Mouse (Mus musculus) kidney, embryonic 14.5 days (tissue): ENCODE measurements around the gene 1700028J19Rik. TPM values are rescaled to one million over a fixed set of nuclear protein-coding genes. Genes with fewer than 3 reads are reported as not detected.
"Not testable (repeated sequence)": the region's sequence is repeated elsewhere in the genome, so short reads cannot be mapped to it uniquely, and the experiment has no call there.

Source experiments
- ATAC-seq: fragments of 200-750 bp; cut with Nextera tagmentation; 2 replicates; pipeline ENCODE4 v1.8.0; 2017; ENCODE audit warnings: moderate number of reproducible peaks, mild to moderate bottlenecking, moderate TSS enrichment, moderate library complexity; ENCODE audit not compliant: low FRiP score, low TSS enrichment
- H3K27ac ChIP-seq: fragments of 300-500 bp; sonication (generic); 2 replicates; pipeline ENCODE4 v1.5.1; 2014; ENCODE audit warnings: low read depth, mild to moderate bottlenecking, low read length, moderate library complexity, mixed read lengths
- H3K27me3 ChIP-seq: fragments of 300-500 bp; sonication (generic); 2 replicates; pipeline ENCODE4 v1.6.1; 2014; ENCODE audit warnings: mild to moderate bottlenecking, low read length; ENCODE audit not compliant: control insufficient read depth, insufficient read depth
- H3K36me3 ChIP-seq: fragments of 300-500 bp; sonication (generic); 2 replicates; pipeline ENCODE4 v1.6.1; 2014; ENCODE audit warnings: low read length, mixed read lengths; ENCODE audit not compliant: control insufficient read depth, insufficient read depth
- H3K4me1 ChIP-seq: fragments of 300-500 bp; sonication (generic); 2 replicates; pipeline ENCODE4 v1.6.1; 2014; ENCODE audit warnings: low read length, mixed read lengths; ENCODE audit not compliant: control insufficient read depth, insufficient read depth
- H3K4me2 ChIP-seq: fragments of 300-500 bp; sonication (generic); replicated peaks from 2 replicates; pipeline ENCODE4 v1.6.1; 2014; ENCODE audit warnings: low read depth, mild to moderate bottlenecking, low read length
- H3K4me3 ChIP-seq: fragments of 300-500 bp; sonication (generic); 2 replicates; pipeline ENCODE4 v1.5.1; 2014; ENCODE audit warnings: mild to moderate bottlenecking, low read length
- H3K9ac ChIP-seq: fragments of 300-500 bp; sonication (generic); 2 replicates; pipeline ENCODE4 v1.6.1; 2014; ENCODE audit warnings: low read depth, mild to moderate bottlenecking, low read length, moderate library complexity
- H3K9me3 ChIP-seq: fragments of 300-500 bp; sonication (generic); 2 replicates; pipeline ENCODE4 v1.6.1; 2016; ENCODE audit warnings: low read length; ENCODE audit not compliant: control insufficient read depth
- WGBS: fragments of 180-500 bp; shearing (Covaris S2); extraction: QIAGEN DNeasy Blood & Tissue Kit; methylation state at CpG from one replicate; pipeline ENCODE4 v1.1.7; 2014; 5-methylcytosine and 5-hydroxymethylcytosine counted together
- polyA plus RNA-seq: library from polyadenylated mRNA; unstranded; fragments of >200 nt; fragmentation: Nextera tagmentation; extraction: Ambion mirVana; gene quantifications from 2 replicates; pipeline ENCODE4 v1.2.1, GENCODE M21; 2014

Gene 1700028J19Rik
- polyA plus RNA-seq, 1 experiment from 2014 or later: 1.6 TPM

- Histone ChIP-seq H3K9ac (no peak overlapping the region), H3K4me1 (0 out of 2 replicates have a peak, but pooled peaks cover 4% of the 10 kb centered on the region), H3K27ac (no peak overlapping the region), H3K4me3 (no peak overlapping the region), H3K4me2 (no peak overlapping the region), H3K36me3 (no peaks in the 10 kb centered on the region), H3K27me3 (no peaks in the 10 kb centered on the region; the same call in 1 of the 2 replicates), H3K9me3 (no peaks in the 10 kb centered on the region)
- no peak for ATAC-seq
- 82% methylated on average over 6 of the region's 6 CpGs for WGBS
Observed at GRCm38 (mm10) chr7:44260410-44260809, 13.9 kb upstream of the 1700028J19Rik start.

DNA sequence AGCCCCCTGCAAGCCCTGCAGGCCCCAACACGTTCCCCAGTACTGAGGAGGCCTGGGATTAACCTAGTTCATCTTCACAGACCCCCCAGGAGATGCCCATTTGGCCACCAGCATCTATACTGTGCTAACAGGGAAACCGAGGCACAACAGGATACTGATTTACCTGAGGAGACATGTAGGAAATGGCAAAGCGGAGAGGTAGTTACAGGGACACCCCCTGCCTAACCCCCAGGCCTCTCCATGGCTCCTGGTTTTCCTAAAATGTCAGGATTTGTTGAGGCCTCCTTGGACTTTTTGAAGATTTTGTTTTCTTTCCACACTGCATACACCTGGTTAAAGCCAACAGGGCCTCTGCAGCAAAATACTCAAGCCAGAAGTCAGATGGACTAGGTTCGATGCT lies 10.8 kb upstream of the 1700028J19Rik start, which contains the start of gene Acp4:
TSS of gene Acp4 (minus strand) at position 101 of the 400 bp plus-strand sequence.
- Histone ChIP-seq H3K4me3 (no peak within 1 kb of the TSS), H3K27me3 (no peaks in the 10 kb centered on the region; the same call in 1 of the 2 replicates)
- WGBS: 81% methylated on average over 4 of the region's 4 CpGs

GRCm38 (mm10) chr7:44254930-44255329 lies 8.4 kb upstream of the 1700028J19Rik start:
- H3K36me3 ChIP-seq: peaks cover 35% of the 10 kb centered on the region
- 85% methylated on average over 6 of the region's 6 CpGs for WGBS
- ATAC-seq: no peak
- H3K4me3 ChIP-seq: no peak overlapping the region
- H3K9ac ChIP-seq: no peak overlapping the region
- no peaks in the 10 kb centered on the region for H3K27me3 ChIP-seq
- H3K4me1 ChIP-seq: 0 out of 2 replicates have a peak, but pooled peaks cover 3% of the 10 kb centered on the region
- no peak overlapping the region for H3K27ac ChIP-seq
- no peak overlapping the region for H3K4me2 ChIP-seq
- no peaks in the 10 kb centered on the region for H3K9me3 ChIP-seq

More for the DNA sequence above, 10.8 kb upstream of the 1700028J19Rik start, which contains the start of gene Acp4:
- H3K36me3 ChIP-seq: peaks cover 17% of the 10 kb centered on the region
- no peak within 1 kb of the TSS for H3K27ac ChIP-seq
- 0 out of 2 replicates have a peak, but pooled peaks cover 2% of the 10 kb centered on the region for H3K4me1 ChIP-seq
- no peak for ATAC-seq
- no peak within 1 kb of the TSS for H3K4me2 ChIP-seq
- H3K9me3 ChIP-seq: no peaks in the 10 kb centered on the region
- H3K9ac ChIP-seq: no peak within 1 kb of the TSS

DNA sequence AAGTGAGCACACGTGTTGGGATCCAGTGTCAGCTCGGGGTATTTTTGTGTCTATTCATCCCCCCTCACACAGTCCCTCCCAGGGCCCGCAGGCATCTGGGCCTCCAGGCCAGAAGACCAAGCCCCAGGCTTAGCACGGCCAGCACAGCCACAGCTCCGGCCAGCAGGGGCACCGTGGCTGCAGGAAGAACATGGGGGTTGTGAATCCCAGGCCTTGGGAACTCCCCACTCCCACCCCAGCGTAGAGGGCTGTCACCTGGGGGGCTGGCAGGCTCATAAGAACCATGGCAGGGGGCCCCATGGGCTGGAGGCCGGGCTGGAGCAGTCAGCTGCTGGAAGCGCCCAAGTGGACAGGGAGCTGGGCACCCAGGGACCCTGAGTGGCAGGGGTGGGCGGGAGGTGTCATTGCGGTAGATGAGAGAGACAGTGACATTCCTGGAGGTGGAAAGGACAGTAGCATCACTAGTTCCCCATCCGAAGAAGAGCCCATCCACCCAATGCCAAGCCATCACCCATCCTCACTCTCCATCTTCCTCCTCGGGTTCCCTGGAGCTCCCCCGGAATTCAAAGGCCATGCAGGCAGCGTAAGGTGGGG lies 6.6 kb upstream of the 1700028J19Rik start:
- H3K9me3 ChIP-seq: no peaks in the 10 kb centered on the region
- no peak for ATAC-seq
- H3K4me2 ChIP-seq: no peak overlapping the region
- peaks cover 14% of the 10 kb centered on the region for H3K4me1 ChIP-seq
- no peak overlapping the region for H3K9ac ChIP-seq
- peaks cover 53% of the 10 kb centered on the region for H3K36me3 ChIP-seq
- H3K27me3 ChIP-seq: no peaks in the 10 kb centered on the region
- H3K27ac ChIP-seq: 0 out of 2 replicates have a peak overlapping the region, but pooled peaks have one; percentile 11
- WGBS: 77% methylated on average over 15 of the region's 15 CpGs
- no peak overlapping the region for H3K4me3 ChIP-seq

DNA sequence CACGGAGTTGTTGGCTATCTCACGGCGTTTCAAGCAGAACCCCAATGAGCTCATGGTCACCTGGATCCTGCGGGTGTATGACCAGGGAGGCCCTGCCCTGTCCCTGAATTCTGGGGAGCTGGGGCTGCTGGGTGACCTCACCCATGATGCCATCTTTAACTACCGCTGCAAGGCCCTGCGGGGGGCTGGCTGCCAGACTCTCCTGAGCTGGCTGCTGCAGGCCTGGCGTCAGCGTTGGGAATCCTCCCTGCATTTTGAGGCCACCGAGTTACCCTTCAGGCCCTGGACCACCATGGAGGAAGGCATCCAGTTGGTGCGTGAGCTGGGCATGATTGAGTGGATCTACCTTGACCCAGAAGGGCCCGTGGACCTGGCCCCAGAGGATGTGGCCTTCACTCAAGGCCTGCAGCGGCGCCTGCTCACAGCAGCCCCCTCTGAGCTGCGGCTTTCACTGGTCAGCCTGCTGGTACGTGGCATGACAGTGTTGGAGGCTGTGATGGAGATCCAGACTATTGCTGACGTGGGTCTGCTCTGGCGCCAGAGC lies 4.3 kb upstream of the 1700028J19Rik start:
- not testable (repeated sequence) for H3K4me2 ChIP-seq, H3K4me3 ChIP-seq, H3K9ac ChIP-seq, H3K27ac ChIP-seq, ATAC-seq, H3K9me3 ChIP-seq, H3K27me3 ChIP-seq
- 90% methylated on average over 17 of the region's 17 CpGs for WGBS
- Histone ChIP-seq H3K36me3 (peaks cover 57% of the 10 kb centered on the region), H3K4me1 (peaks cover 21% of the 10 kb centered on the region)

- ATAC-seq: no peak
- Histone ChIP-seq H3K4me1 (peaks cover 26% of the 10 kb centered on the region), H3K36me3 (peaks cover 57% of the 10 kb centered on the region), H3K9me3 (no peaks in the 10 kb centered on the region), H3K4me3 (no peak overlapping the region), H3K27me3 (no peaks in the 10 kb centered on the region), H3K27ac (no peak overlapping the region), H3K9ac (no peak overlapping the region), H3K4me2 (no peak overlapping the region)
- 95% methylated on average over 4 of the region's 4 CpGs for WGBS
Observed at GRCm38 (mm10) chr7:44249248-44249647, 2.8 kb upstream of the 1700028J19Rik start.

DNA sequence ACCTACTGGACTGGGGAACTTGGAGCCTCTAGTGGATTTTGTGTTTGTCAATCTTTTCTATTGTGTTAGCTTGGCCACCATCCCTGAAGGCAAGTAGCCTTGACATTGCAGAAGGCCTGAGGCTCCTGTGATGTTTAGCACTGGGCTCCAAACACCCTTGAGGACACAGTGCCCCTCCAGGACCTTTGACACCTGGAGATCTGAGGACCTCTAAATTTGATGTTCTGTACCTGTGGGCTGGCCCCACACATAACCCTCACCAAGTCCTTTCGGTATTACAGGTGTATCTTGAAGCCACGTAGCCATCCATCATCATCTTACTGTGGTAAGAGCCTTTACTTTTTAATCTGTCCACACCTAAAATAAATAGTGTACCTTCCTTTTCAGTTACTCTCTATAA lies 1.5 kb upstream of the 1700028J19Rik start:
- Histone ChIP-seq H3K36me3 (peaks cover 47% of the 10 kb centered on the region), H3K9me3 (no peaks in the 10 kb centered on the region), H3K4me3 (peak overlapping the region; percentile 96), H3K9ac (peak overlapping the region; percentile 95), H3K4me1 (peaks cover 26% of the 10 kb centered on the region), H3K27me3 (no peaks in the 10 kb centered on the region), H3K4me2 (peak overlapping the region; percentile 88), H3K27ac (no peak overlapping the region)
- WGBS: 84% methylated on average over 2 of the region's 2 CpGs
- ATAC-seq: no peak

- Histone ChIP-seq H3K9ac (peak overlapping the region; percentile 95), H3K4me3 (peak overlapping the region; percentile 96), H3K4me1 (peaks cover 23% of the 10 kb centered on the region), H3K4me2 (peak overlapping the region; percentile 88), H3K27ac (peak overlapping the region; percentile 96), H3K27me3 (no peaks in the 10 kb centered on the region), H3K9me3 (no peaks in the 10 kb centered on the region), H3K36me3 (peaks cover 37% of the 10 kb centered on the region)
- WGBS: under 1% methylated on average over 23 of the region's 23 CpGs
- peak; percentile 24 for ATAC-seq
Observed at GRCm38 (mm10) chr7:44246984-44247470, 532 bp upstream of the 1700028J19Rik start.

DNA sequence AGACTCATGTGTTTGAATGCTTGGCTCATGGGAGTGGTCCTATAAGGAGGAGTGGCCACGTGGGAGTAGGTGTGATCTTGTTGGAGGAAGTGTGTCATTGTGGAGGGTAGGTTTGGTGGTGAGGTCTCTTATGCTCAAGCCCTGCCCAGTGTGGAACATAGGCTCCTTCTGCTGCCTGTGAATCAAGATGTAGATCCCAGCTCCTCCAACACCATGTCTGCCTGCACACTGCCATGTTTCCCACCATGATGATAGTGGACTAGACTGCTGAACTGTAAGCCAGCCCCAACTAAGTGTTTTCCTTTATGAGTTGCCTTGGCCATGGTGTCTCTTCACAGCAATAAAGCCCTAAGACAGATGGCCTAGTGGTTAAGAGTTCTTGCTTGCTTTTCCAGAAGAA lies 2.4 kb downstream of the 1700028J19Rik start:
- peaks cover 21% of the 10 kb centered on the region for H3K4me1 ChIP-seq
- H3K4me3 ChIP-seq: no peak overlapping the region
- H3K27ac ChIP-seq: no peak overlapping the region
- 53% methylated on average over 1 of the region's 1 CpGs for whole genome bisulfite sequencing
- H3K4me2 ChIP-seq: no peak overlapping the region
- no peak overlapping the region for H3K9ac ChIP-seq
- no peaks in the 10 kb centered on the region for H3K27me3 ChIP-seq
- no peaks in the 10 kb centered on the region for H3K9me3 ChIP-seq
- no peak for ATAC-seq
- H3K36me3 ChIP-seq: peaks cover 13% of the 10 kb centered on the region
